Mouse (Mus musculus) cerebellum, adult 8-10 months (tissue): Measurements from ENCODE around the gene Retreg3.

Experiments used
- DNase-seq: peaks from one replicate; pipeline ENCODE4 v3.0.0; 2022

Retreg3 gene

GRCm38 (mm10) chr11:101071810-101072428 lies 47.8 kb downstream of the Retreg3 start:
- no peak for DNase-seq

GRCm38 (mm10) chr11:101070987-101071386 lies 48.7 kb downstream of the Retreg3 start:
- DNase-seq: no peak

- no peak for DNase-seq
Observed at GRCm38 (mm10) chr11:101070189-101070527, 49.5 kb downstream of the Retreg3 start.

GRCm38 (mm10) chr11:101069391-101070188 lies 50.1 kb downstream of the Retreg3 start, which contains the start of gene Naglu:
TSS of gene Naglu (plus strand) at chr11:101070012.
- DNase-seq: peak; percentile 95

- peak; percentile 88 for DNase-seq
Observed at GRCm38 (mm10) chr11:101066549-101067412, 52.9 kb downstream of the Retreg3 start.

- no peak for DNase-seq
Observed at GRCm38 (mm10) chr11:101065002-101065401, 54.7 kb downstream of the Retreg3 start.

GRCm38 (mm10) chr11:101064462-101064861 lies 55.2 kb downstream of the Retreg3 start:
- DNase-seq: no peak

GRCm38 (mm10) chr11:101063676-101064327 lies 55.9 kb downstream of the Retreg3 start:
- DNase-seq: peak; percentile 63

- DNase-seq: no peak
Observed at GRCm38 (mm10) chr11:101062971-101063675, 56.6 kb downstream of the Retreg3 start.

GRCm38 (mm10) chr11:101062165-101062884 lies 57.4 kb downstream of the Retreg3 start:
- DNase-seq: no peak

- no peak for DNase-seq
Observed at GRCm38 (mm10) chr11:101061049-101061448, 58.6 kb downstream of the Retreg3 start.

- DNase-seq: no peak
Observed at GRCm38 (mm10) chr11:101060126-101060525, 59.6 kb downstream of the Retreg3 start.

GRCm38 (mm10) chr11:101059473-101059872 lies 60.2 kb downstream of the Retreg3 start:
- no peak for DNase-seq

GRCm38 (mm10) chr11:101058726-101059125 lies 61.0 kb downstream of the Retreg3 start:
- no peak for DNase-seq

GRCm38 (mm10) chr11:101057860-101058259 lies 61.8 kb downstream of the Retreg3 start:
- peak; percentile 91 for DNase-seq

- DNase-seq: no peak
Observed at GRCm38 (mm10) chr11:101056885-101057284, 62.8 kb downstream of the Retreg3 start.

- DNase-seq: no peak
Observed at GRCm38 (mm10) chr11:101055418-101055817, 64.3 kb downstream of the Retreg3 start.

GRCm38 (mm10) chr11:101053974-101054373 lies 65.7 kb downstream of the Retreg3 start:
- DNase-seq: no peak

- DNase-seq: no peak
Observed at GRCm38 (mm10) chr11:101052751-101053473, 66.8 kb downstream of the Retreg3 start.

- no peak for DNase-seq
Observed at GRCm38 (mm10) chr11:101051617-101052016, 68.1 kb downstream of the Retreg3 start.

- DNase-seq: no peak
Observed at GRCm38 (mm10) chr11:101051051-101051493, 68.6 kb downstream of the Retreg3 start.
